Mouse (Mus musculus): ENCODE data around the gene Slc25a36.
A peak's percentile ranks its signal among the peaks of the same experiment; 100 is the strongest.

Slc25a36 gene

GRCm38 (mm10) chr9:97111506-97111905 lies 549 bp upstream of the Slc25a36 start:
- DNase-seq (ENCODE audit: low spot score) = no peak

GRCm38 (mm10) chr9:97106481-97107160 lies 4.3 kb downstream of the Slc25a36 start:
- DNase-seq (ENCODE audit: low spot score) = no peak

- DNase-seq (ENCODE audit: low spot score) = no peak
Measured at GRCm38 (mm10) chr9:97105400-97105985, 5.5 kb downstream of the Slc25a36 start.

GRCm38 (mm10) chr9:97103376-97104061 lies 7.4 kb downstream of the Slc25a36 start:
- no peak for DNase-seq (ENCODE audit: low spot score)

- no peak for DNase-seq (ENCODE audit: low spot score)
Measured at GRCm38 (mm10) chr9:97098985-97099384, 12.0 kb downstream of the Slc25a36 start.

- no peak for DNase-seq (ENCODE audit: low spot score)
Measured at GRCm38 (mm10) chr9:97096180-97096579, 14.8 kb downstream of the Slc25a36 start.

- DNase-seq (ENCODE audit: low spot score) = no peak
Measured at GRCm38 (mm10) chr9:97087850-97088249, 23.1 kb downstream of the Slc25a36 start.

- DNase-seq (ENCODE audit: low spot score) = no peak
Measured at GRCm38 (mm10) chr9:97084628-97085027, 26.3 kb downstream of the Slc25a36 start.

GRCm38 (mm10) chr9:97081106-97081862 lies 29.7 kb downstream of the Slc25a36 start:
- DNase-seq (ENCODE audit: low spot score) = no peak

GRCm38 (mm10) chr9:97069911-97070310 lies 41.0 kb downstream of the Slc25a36 start:
- DNase-seq (ENCODE audit: low spot score) = no peak

GRCm38 (mm10) chr9:97069466-97069865 lies 41.5 kb downstream of the Slc25a36 start:
- DNase-seq (ENCODE audit: low spot score) = no peak

- peak; percentile 53 for DNase-seq (ENCODE audit: low spot score)
Measured at GRCm38 (mm10) chr9:97068201-97069095, 42.5 kb downstream of the Slc25a36 start.

GRCm38 (mm10) chr9:97067761-97068160 lies 43.2 kb downstream of the Slc25a36 start:
- DNase-seq (ENCODE audit: low spot score) = no peak

- DNase-seq (ENCODE audit: low spot score) = no peak
Measured at GRCm38 (mm10) chr9:97065885-97066284, 45.1 kb downstream of the Slc25a36 start.

- DNase-seq (ENCODE audit: low spot score) = no peak
Measured at GRCm38 (mm10) chr9:97065216-97065615, 45.7 kb downstream of the Slc25a36 start.

GRCm38 (mm10) chr9:97064161-97064560 lies 46.8 kb downstream of the Slc25a36 start:
- no peak for DNase-seq (ENCODE audit: low spot score)

- no peak for DNase-seq (ENCODE audit: low spot score)
Measured at GRCm38 (mm10) chr9:97061696-97062095, 49.3 kb downstream of the Slc25a36 start.

- DNase-seq (ENCODE audit: low spot score) = no peak
Measured at GRCm38 (mm10) chr9:97056541-97057338, 54.2 kb downstream of the Slc25a36 start.

- DNase-seq (ENCODE audit: low spot score) = no peak
Measured at GRCm38 (mm10) chr9:97055906-97056305, 55.1 kb downstream of the Slc25a36 start.

- DNase-seq (ENCODE audit: low spot score) = no peak
Measured at GRCm38 (mm10) chr9:97051176-97051575, 59.8 kb downstream of the Slc25a36 start.

- no peak for DNase-seq (ENCODE audit: low spot score)
Measured at GRCm38 (mm10) chr9:97046240-97046639, 64.7 kb downstream of the Slc25a36 start.

Measured in T-cell, adult 2 months (primary cell).